Mouse (Mus musculus) heart, adult 18-20 months (tissue): ENCODE results near the gene Bola1. TPM values are rescaled to one million over a fixed set of nuclear protein-coding genes. Genes with fewer than 3 reads are reported as not detected.
"Not testable (repeated sequence)": the region's sequence is repeated elsewhere in the genome, so short reads cannot be mapped to it uniquely, and the experiment has no call there.

ENCODE experiments used
- DNase-seq, 2 experiments: peaks; one replicate each; pipeline ENCODE4 v3.0.0; 2021 to 2022; ENCODE audit warnings: mixed read lengths in 1 of 2
- total RNA-seq, 2 experiments: library from RNA; stranded (reverse); gene quantifications; 2 replicates each; pipeline ENCODE4 v1.2.3; 2021

The Bola1 gene
- total RNA-seq, 2 experiments from 2014 or later = 28.1 to 34.4 TPM

- no peak for DNase-seq
Measured at GRCm38 (mm10) chr3:96247356-96248140, 28.0 kb upstream of the Bola1 start.

GRCm38 (mm10) chr3:96246427-96246856 lies 26.9 kb upstream of the Bola1 start, which contains the start of gene Hist2h3c1:
Hist2h3c1 (plus strand) TSS chr3:96246685.
- DNase-seq = not testable (repeated sequence)

- not testable (repeated sequence) for DNase-seq
Measured at GRCm38 (mm10) chr3:96246018-96246417, 26.5 kb upstream of the Bola1 start.

- peak; percentile 91 to 92 for DNase-seq
Measured at GRCm38 (mm10) chr3:96245003-96245886, 25.7 kb upstream of the Bola1 start, which contains the start of gene Hist2h2aa1. Hist2h2aa1 (plus strand) TSS chr3:96245497.

- DNase-seq = peak; percentile 39 to 42
Measured at GRCm38 (mm10) chr3:96243921-96244572, 24.5 kb upstream of the Bola1 start.

GRCm38 (mm10) chr3:96240799-96241197 lies 21.3 kb upstream of the Bola1 start:
- DNase-seq = no peak

- peak; percentile 97 to 98 for DNase-seq
Measured at GRCm38 (mm10) chr3:96239949-96240798, 20.7 kb upstream of the Bola1 start, which contains the start of gene Hist2h2aa2. Hist2h2aa2 (minus strand) TSS chr3:96240276.

- peak; percentile 63 to 69 for DNase-seq
Measured at GRCm38 (mm10) chr3:96238954-96239793, 19.7 kb upstream of the Bola1 start, which contains the start of gene Hist2h3c2. Hist2h3c2 (minus strand) TSS chr3:96239127.

- DNase-seq = no peak
Measured at GRCm38 (mm10) chr3:96237904-96238511, 18.5 kb upstream of the Bola1 start.

- no peak for DNase-seq
Measured at GRCm38 (mm10) chr3:96237335-96237903, 17.9 kb upstream of the Bola1 start.

GRCm38 (mm10) chr3:96236834-96237334 lies 17.4 kb upstream of the Bola1 start:
- no peak for DNase-seq

- DNase-seq = no peak
Measured at GRCm38 (mm10) chr3:96235836-96236235, 16.3 kb upstream of the Bola1 start.

- no peak for DNase-seq
Measured at GRCm38 (mm10) chr3:96234914-96235313, 15.4 kb upstream of the Bola1 start.

- no peak for DNase-seq
Measured at GRCm38 (mm10) chr3:96231758-96232120, 12.2 kb upstream of the Bola1 start.

GRCm38 (mm10) chr3:96230910-96231757 lies 11.6 kb upstream of the Bola1 start:
- DNase-seq = peak in 1 of 2 experiments; percentile 24

GRCm38 (mm10) chr3:96230404-96230803 lies 10.9 kb upstream of the Bola1 start:
- DNase-seq = no peak

- DNase-seq = no peak
Measured at GRCm38 (mm10) chr3:96228828-96229227, 9.3 kb upstream of the Bola1 start.
